Mouse (Mus musculus) midbrain, embryonic 11.5 days (tissue): Measurements from ENCODE around the gene Sptbn4. TPM values are rescaled to one million over a fixed set of nuclear protein-coding genes. Genes with fewer than 3 reads are reported as not detected.
"Not testable (repeated sequence)": the region's sequence is repeated elsewhere in the genome, so short reads cannot be mapped to it uniquely, and the experiment has no call there.

Experiments used
- ATAC-seq: fragments of 200-750 bp; cut with Nextera tagmentation; 2 replicates; pipeline ENCODE4 v1.8.0; 2017; ENCODE audit warnings: moderate TSS enrichment, moderate library complexity; ENCODE audit not compliant: low FRiP score
- DNase-seq: peaks from one replicate; pipeline ENCODE4 v3.0.0; 2015; ENCODE audit warnings: low spot score; ENCODE audit errors: missing footprints
- H3K27ac ChIP-seq: fragments of 300-500 bp; sonication (generic); 2 replicates; pipeline ENCODE4 v1.5.1; 2014; ENCODE audit warnings: low read depth, low read length
- H3K27me3 ChIP-seq: fragments of 300-500 bp; sonication (generic); 2 replicates; pipeline ENCODE4 v1.6.1; 2014; ENCODE audit warnings: mild to moderate bottlenecking, low read length, moderate library complexity, mixed read lengths; ENCODE audit not compliant: control insufficient read depth, insufficient read depth
- H3K36me3 ChIP-seq: fragments of 300-500 bp; sonication (generic); 2 replicates; pipeline ENCODE4 v1.6.1; 2014; ENCODE audit warnings: mild to moderate bottlenecking, low read length, moderate library complexity, mixed read lengths; ENCODE audit not compliant: control insufficient read depth, insufficient read depth
- H3K4me1 ChIP-seq: fragments of 300-500 bp; sonication (generic); 2 replicates; pipeline ENCODE4 v1.6.1; 2014; ENCODE audit warnings: low read length; ENCODE audit not compliant: control insufficient read depth, insufficient read depth
- H3K4me2 ChIP-seq: fragments of 300-500 bp; sonication (generic); 2 replicates; pipeline ENCODE4 v1.6.1; 2014; ENCODE audit warnings: mild to moderate bottlenecking, moderate library complexity
- H3K4me3 ChIP-seq: fragments of 300-500 bp; sonication (generic); 2 replicates; pipeline ENCODE4 v1.5.1; 2014; ENCODE audit warnings: low read depth, low read length
- H3K9ac ChIP-seq: fragments of 300-500 bp; sonication (generic); 2 replicates; pipeline ENCODE4 v1.6.1; 2014; ENCODE audit warnings: low read length
- H3K9me3 ChIP-seq: fragments of 300-500 bp; sonication (generic); 2 replicates; pipeline ENCODE4 v1.6.1; 2016; ENCODE audit warnings: low read length; ENCODE audit not compliant: control insufficient read depth
- WGBS: fragments of 180-500 bp; shearing (Covaris S2); extraction: QIAGEN DNeasy Blood & Tissue Kit; methylation state at CpG from one replicate; pipeline ENCODE4 v1.1.7; 2014; 5-methylcytosine and 5-hydroxymethylcytosine counted together
- polyA plus RNA-seq: library from polyadenylated mRNA; unstranded; fragments of >200 nt; fragmentation: Nextera tagmentation; extraction: Ambion mirVana; gene quantifications from 2 replicates; pipeline ENCODE4 v1.2.1, GENCODE M21; 2014

Sptbn4 gene
- polyA plus RNA-seq: 0.08 and 0.31 TPM in 2 replicates

DNA sequence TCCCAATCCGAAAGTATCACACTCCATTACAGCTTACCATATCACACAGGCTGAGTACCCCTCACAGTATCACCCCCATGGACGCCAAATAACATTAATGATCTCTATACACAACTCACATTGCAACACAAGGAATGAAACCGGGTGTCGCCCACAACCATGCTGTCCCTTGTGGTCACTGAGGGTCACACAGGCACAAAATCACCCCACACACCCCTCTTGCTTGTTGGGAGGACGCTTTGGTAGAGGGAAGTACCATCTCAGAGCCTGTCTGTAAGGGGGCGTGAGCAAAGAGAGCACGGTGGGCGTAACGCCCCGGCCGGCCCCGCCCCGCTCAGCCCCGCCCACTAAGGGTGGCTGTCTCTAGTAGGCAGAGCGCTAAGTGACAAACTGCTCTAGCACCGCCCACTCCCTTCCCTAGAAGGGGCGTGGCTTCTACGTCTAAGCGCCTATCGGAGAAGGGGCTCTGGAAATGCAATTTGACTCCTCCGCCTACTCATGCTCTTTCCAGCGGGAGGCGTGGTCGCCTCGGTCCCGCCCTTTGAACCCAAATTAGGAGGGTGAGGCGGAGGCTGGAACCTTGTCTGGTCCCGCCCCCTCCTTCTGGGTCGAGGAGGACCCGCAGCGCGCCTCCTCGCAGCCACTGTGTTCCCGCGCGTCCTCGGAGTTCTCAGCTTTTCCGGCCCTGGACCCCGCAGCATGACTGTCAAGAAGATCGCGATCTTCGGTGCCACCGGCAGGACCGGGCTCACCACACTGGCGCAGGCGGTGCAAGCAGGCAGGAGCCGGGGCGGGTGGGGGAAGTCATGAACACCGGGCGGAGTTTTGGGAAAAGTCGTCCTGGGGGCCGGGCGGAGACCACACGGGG is at the start of gene Sptbn4, which contains the start of gene Blvrb:
Gene Sptbn4 (minus strand): TSS at position 268 of the 868 bp plus-strand sequence.
Gene Blvrb (plus strand): TSS at position 560 of the 868 bp plus-strand sequence.
- Histone ChIP-seq H3K4me3 (peak within 1 kb of the TSS; percentile 54), H3K4me1 (peaks cover 11% of the 10 kb centered on the region), H3K9me3 (no peaks in the 10 kb centered on the region), H3K27me3 (peaks cover 23% of the 10 kb centered on the region), H3K27ac (no peak within 1 kb of the TSS), H3K36me3 (no peaks in the 10 kb centered on the region), H3K4me2 (peak within 1 kb of the TSS; percentile 95), H3K9ac (peak within 1 kb of the TSS; percentile 68)
- DNase-seq (peak; percentile 100), ATAC-seq (peak; percentile 96)
- under 1% methylated on average over 54 of the region's 54 CpGs for WGBS

DNA sequence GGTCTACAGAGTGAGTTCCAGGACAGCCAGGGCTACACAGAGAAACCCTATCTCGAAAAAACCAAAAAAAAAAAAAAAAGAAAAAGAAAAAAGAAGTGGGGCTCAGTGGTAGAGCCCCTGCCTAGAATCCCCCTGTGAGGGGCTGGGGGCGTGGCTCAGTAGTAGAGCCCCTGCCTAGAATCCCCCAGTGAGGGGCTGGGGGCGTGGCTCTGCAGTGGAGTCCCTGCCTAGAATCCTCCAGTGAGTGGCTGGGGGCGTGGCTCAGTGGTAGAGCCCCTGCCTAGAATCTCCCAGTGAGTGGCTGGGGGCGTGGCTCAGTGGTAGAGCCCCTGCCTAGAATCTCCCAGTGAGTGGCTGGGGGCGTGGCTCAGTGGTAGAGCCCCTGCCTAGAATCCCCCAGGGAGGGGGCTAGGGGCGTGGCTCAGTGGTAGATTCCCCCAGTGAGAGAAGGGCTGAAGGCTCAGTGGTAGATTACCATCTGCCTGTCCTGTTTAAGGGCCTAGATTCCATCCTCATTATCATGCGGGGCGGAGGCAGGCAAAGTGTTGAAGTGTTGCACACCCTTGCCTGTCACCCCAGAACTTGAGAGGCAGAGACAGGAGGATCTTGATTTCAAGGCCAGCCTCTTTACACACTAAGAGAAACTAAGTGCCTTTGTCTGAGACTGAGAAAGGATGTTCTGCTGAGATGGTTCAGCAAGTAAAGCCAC is 47.3 kb upstream of the Sptbn4 start:
- not testable (repeated sequence) for H3K4me2 ChIP-seq, H3K4me3 ChIP-seq, ATAC-seq, H3K36me3 ChIP-seq, H3K27ac ChIP-seq, H3K9me3 ChIP-seq, H3K4me1 ChIP-seq, DNase-seq, H3K9ac ChIP-seq, H3K27me3 ChIP-seq
- WGBS: 89% methylated on average over 9 of the region's 9 CpGs

DNA sequence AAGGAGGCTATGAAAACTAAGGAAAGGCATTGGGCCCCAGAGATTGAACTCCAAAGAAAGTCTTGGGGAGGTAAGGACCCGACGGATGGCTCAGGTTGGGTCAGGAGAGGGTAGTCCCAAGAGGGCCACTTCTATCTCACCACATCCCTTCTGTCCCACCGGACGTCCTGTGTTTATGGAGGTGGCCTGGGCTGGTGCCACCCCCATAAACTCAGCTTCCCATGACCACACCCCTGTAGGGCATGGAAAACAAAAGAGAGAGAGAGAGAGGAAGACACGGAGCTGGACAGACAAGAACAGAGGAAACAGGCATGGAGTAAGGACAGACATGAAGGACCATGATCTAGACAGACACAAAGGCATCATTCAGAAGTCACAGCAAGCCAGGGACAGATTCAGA is 46.0 kb upstream of the Sptbn4 start:
- no peak overlapping the region for H3K4me2 ChIP-seq
- no peaks in the 10 kb centered on the region for H3K9me3 ChIP-seq
- no peaks in the 10 kb centered on the region for H3K36me3 ChIP-seq
- ATAC-seq (no peak), DNase-seq (no peak)
- no peak overlapping the region for H3K4me3 ChIP-seq
- H3K27ac ChIP-seq: no peak overlapping the region
- no peak overlapping the region for H3K9ac ChIP-seq
- 83% methylated on average over 5 of the region's 5 CpGs for WGBS
- peaks cover 5% of the 10 kb centered on the region; the same call in 1 of the 2 replicates for H3K4me1 ChIP-seq
- H3K27me3 ChIP-seq: no peaks in the 10 kb centered on the region

DNA sequence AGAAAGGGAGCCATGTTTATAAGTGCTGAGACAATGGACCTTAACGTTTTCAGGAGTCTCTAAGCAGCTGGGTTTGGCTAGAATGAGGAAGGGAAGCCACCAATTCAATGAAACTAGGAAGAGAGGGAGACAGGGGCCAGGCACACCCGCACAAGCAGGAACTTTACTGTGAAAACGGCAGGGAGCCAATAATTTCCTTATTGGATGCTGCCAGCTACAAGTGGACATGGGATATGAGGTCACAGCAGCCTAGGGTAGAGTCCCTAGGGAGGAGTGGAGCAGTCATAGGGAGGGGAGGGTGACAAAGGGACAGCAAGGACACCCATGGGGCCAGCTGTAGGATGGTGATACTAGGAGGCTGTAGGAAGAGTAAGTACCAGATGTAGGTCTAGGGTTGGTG is 45.5 kb upstream of the Sptbn4 start:
- H3K36me3 ChIP-seq: no peaks in the 10 kb centered on the region
- WGBS: 79% methylated on average over 3 of the region's 3 CpGs
- no peaks in the 10 kb centered on the region for H3K27me3 ChIP-seq
- H3K4me1 ChIP-seq: peaks cover 7% of the 10 kb centered on the region
- H3K4me2 ChIP-seq: no peak overlapping the region
- no peak overlapping the region for H3K27ac ChIP-seq
- DNase-seq (no peak), ATAC-seq (no peak)
- no peaks in the 10 kb centered on the region for H3K9me3 ChIP-seq
- no peak overlapping the region for H3K9ac ChIP-seq
- no peak overlapping the region for H3K4me3 ChIP-seq

DNA sequence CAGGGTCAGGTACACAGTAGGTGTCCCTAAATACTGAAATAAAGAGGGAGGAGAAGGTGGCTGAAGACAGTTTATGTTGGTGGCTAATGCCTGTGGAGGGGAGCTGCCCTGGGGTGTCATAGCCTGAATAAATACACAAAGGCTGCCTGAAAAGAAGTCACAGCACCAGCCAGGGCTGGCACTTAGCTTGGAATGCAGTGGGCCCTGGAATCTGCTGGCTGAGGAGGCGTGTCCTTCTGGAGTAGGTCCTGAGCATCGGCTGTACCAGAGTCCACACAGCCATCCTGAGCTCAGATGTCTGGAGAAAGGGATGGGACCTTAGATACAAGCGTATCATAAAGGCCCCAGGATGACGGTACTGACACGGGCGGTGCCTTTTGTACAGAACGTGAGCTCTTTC is 44.4 kb upstream of the Sptbn4 start:
- no peak for DNase-seq
- Histone ChIP-seq H3K9me3 (no peaks in the 10 kb centered on the region), H3K36me3 (no peaks in the 10 kb centered on the region), H3K4me2 (no peak overlapping the region), H3K4me1 (peaks cover 10% of the 10 kb centered on the region), H3K4me3 (no peak overlapping the region), H3K27me3 (no peaks in the 10 kb centered on the region), H3K9ac (no peak overlapping the region), H3K27ac (no peak overlapping the region)
- no peak for ATAC-seq
- WGBS: 78% methylated on average over 7 of the region's 7 CpGs

DNA sequence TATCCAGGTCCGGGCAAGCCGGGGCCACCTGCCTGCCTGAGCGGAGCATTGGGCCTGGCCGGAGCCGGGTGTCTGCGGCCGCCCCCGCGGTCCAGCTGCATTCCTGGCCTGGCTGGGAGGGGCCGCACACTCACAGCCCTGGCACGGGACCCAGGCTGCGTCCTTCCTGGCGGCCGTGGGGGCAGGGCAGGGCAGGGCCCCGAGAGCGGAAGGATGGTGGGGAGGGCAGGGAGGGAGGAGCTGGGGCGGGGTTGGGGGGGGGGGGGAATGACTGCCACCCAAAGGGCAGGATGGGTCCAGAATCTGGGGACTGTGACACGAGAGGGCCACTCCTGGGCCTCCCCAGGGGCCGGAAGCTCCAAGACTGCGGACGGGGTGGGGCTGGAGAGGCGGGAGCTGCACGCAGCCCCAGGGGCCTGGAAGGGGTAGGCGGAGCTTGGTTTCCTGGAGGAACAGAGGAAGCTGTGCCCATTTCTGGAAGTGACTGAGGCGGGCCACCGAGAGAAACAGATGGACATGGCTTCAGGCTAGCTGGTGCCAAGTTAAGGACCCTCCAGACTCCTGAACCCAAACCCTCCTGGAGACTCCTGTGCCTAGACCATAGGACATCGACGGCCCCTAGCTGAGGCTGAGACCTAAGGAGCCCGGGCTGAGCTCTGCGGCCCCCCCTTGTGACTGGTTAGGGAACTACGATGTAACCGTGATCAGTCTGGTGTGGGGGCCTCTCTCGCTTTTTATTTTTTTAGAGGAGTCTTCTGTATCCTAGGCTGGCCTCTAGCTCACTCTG is 43.2 kb upstream of the Sptbn4 start:
- Histone ChIP-seq H3K9ac (peak overlapping the region; percentile 68), H3K4me3 (peak overlapping the region; percentile 37), H3K4me2 (peak overlapping the region; percentile 62), H3K27ac (peak overlapping the region; percentile 11; the same call in 1 of the 2 replicates), H3K9me3 (no peaks in the 10 kb centered on the region), H3K27me3 (no peaks in the 10 kb centered on the region), H3K4me1 (peaks cover 10% of the 10 kb centered on the region), H3K36me3 (no peaks in the 10 kb centered on the region)
- ATAC-seq (peak; percentile 54), DNase-seq (peak; percentile 97)
- WGBS: under 1% methylated on average over 32 of the region's 33 CpGs

DNA sequence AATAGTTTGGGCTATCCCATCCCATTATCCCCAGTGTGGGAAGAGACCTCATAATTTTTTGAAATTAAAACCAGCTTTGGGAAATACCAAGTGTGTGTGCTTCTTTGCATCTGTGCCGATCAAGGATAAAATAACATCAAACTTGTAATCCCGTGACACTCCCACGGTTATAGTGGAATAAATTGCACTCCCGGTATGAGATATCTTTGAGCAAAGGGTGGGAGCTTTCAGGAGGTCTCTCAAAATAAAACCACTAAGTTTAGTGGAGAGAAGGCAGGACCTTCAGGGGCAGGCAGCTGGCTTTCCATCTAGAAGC is 42.7 kb upstream of the Sptbn4 start:
- Histone ChIP-seq H3K4me2 (peak overlapping the region; percentile 62), H3K27ac (peak overlapping the region; percentile 11; the same call in 1 of the 2 replicates), H3K4me1 (peaks cover 10% of the 10 kb centered on the region), H3K9ac (peak overlapping the region; percentile 68), H3K27me3 (no peaks in the 10 kb centered on the region; the same call in 1 of the 2 replicates), H3K4me3 (peak overlapping the region; percentile 37), H3K36me3 (no peaks in the 10 kb centered on the region), H3K9me3 (no peaks in the 10 kb centered on the region)
- no peak for ATAC-seq
- peak; percentile 84 for DNase-seq
- 45% methylated on average over 4 of the region's 4 CpGs for WGBS

DNA sequence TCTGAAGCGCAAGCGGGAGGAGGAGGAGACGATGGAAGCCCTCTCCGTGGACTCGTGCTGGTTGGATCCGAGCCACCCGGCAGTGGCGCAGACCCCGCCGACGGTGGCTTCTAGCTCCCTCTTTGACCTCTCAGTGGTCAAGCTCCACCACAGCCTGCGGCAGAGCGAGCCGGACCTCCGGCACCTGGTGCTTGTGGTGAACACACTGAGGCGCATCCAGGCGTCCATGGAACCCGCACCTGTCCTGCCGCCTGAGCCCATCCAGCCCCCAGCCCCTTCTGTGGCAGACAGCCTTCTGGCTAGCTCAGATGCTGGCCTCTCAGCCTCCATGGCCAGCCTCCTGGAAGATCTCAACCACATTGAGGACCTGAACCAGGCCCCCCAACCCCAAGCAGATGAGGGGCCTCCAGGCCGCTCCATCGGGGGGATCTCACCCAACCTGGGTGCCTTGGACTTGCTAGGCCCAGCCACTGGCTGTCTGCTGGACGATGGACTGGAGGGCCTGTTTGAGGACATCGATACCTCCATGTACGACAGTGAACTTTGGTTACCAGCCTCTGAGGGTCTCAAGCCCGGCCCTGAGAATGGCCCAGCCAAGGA is 41.9 kb upstream of the Sptbn4 start:
- peaks cover 10% of the 10 kb centered on the region for H3K4me1 ChIP-seq
- H3K27me3 ChIP-seq: no peaks in the 10 kb centered on the region; the same call in 1 of the 2 replicates
- no peak overlapping the region for H3K27ac ChIP-seq
- no peaks in the 10 kb centered on the region for H3K36me3 ChIP-seq
- no peak for ATAC-seq
- H3K4me3 ChIP-seq: no peak overlapping the region
- H3K9ac ChIP-seq: no peak overlapping the region
- no peak for DNase-seq
- H3K4me2 ChIP-seq: no peak overlapping the region
- H3K9me3 ChIP-seq: no peaks in the 10 kb centered on the region
- 90% methylated on average over 25 of the region's 25 CpGs for WGBS
